Mouse (Mus musculus) inflammation-experienced regulatory T-cells (primary cell): ENCODE data around the gene Mphosph8. TPM values are rescaled to one million over a fixed set of nuclear protein-coding genes. Genes with fewer than 3 reads are reported as not detected.

Source experiments
- polyA plus RNA-seq, 2 experiments: library from polyadenylated mRNA; unstranded; fragments of 100-300 nt; shearing (Covaris generic); gene quantifications; one replicate each; pipeline ENCODE4 v1.2.1; 2017

Mphosph8 gene
- polyA plus RNA-seq = 10 to 100 TPM; 57.0 to 57.7 TPM

GRCm38 (mm10) chr14:56667969-56668802 lies at the start of gene Mphosph8:
TSS of gene Mphosph8 (plus strand) at chr14:56668248.

Other genes starting within 250 kb of the Mphosph8 start
- gene Cenpj, start 92.8 kb upstream of the Mphosph8 start, polyA plus RNA-seq = 1 to 10 TPM; 5.5 to 8.0 TPM
- gene Parp4, start 92.6 kb upstream of the Mphosph8 start, polyA plus RNA-seq = 10 to 100 TPM; 16.6 to 21.0 TPM
- 10 to 100 TPM; 42.8 to 54.4 TPM for gene Pspc1, start 110.1 kb downstream of the Mphosph8 start, polyA plus RNA-seq
- gene Zmym5, start 143.5 kb downstream of the Mphosph8 start, polyA plus RNA-seq = 10 to 100 TPM; 43.1 to 52.4 TPM
- 10 to 100 TPM; 64.9 to 74.3 TPM for gene Zmym2, start 218.4 kb downstream of the Mphosph8 start, polyA plus RNA-seq